Mouse (Mus musculus) E14TG2a.4 (cell line): Measurements from ENCODE around the gene Rnf180.

Experiments used
- H3K27me3 ChIP-seq: 2 replicates; pipeline ENCODE4 v1.6.1; 2014; ENCODE audit warnings: low read length, control low read depth; ENCODE audit not compliant: insufficient read depth
- H3K36me3 ChIP-seq: 2 replicates; pipeline ENCODE4 v1.6.1; 2014; ENCODE audit warnings: low read length, control low read depth; ENCODE audit not compliant: insufficient read depth
- H3K4me1 ChIP-seq: replicated peaks from 2 replicates; pipeline ENCODE4 v1.6.1; 2014; ENCODE audit warnings: low read depth, low read length, control low read depth
- H3K4me3 ChIP-seq: replicated peaks from 2 replicates; pipeline ENCODE4 v1.5.1; 2014; ENCODE audit warnings: mild to moderate bottlenecking, low read length
- H3K9me3 ChIP-seq: 2 replicates; pipeline ENCODE4 v1.6.1; 2014; ENCODE audit warnings: low read length, control low read depth
- CTCF ChIP-seq: conservative IDR thresholded peaks from 2 replicates; pipeline ENCODE4 v1.5.1; 2014; ENCODE audit warnings: low read length
- NANOG ChIP-seq: IDR thresholded peaks from 2 replicates; pipeline ENCODE4 v1.6.1; 2014; ENCODE audit warnings: borderline replicate concordance, low read length, mixed read lengths
- POU5F1 ChIP-seq: IDR thresholded peaks from 2 replicates; pipeline ENCODE4 v1.6.1; 2014; ENCODE audit warnings: low read length, borderline replicate concordance

Gene Rnf180

GRCm38 (mm10) chr13:105165441-105165840 is 129.2 kb downstream of the Rnf180 start:
- H3K27me3 ChIP-seq = no peaks in the 10 kb centered on the region
- H3K9me3 ChIP-seq = no peaks in the 10 kb centered on the region
- H3K36me3 ChIP-seq = no peaks in the 10 kb centered on the region
- H3K4me3 ChIP-seq = no peak overlapping the region
- H3K4me1 ChIP-seq = no peaks in the 10 kb centered on the region
- TF ChIP-seq CTCF (no peak), POU5F1 (no peak), NANOG (no peak)

GRCm38 (mm10) chr13:105153955-105154354 is 140.7 kb downstream of the Rnf180 start:
- Histone ChIP-seq H3K36me3 (no peaks in the 10 kb centered on the region), H3K27me3 (no peaks in the 10 kb centered on the region)
- no peak for TF ChIP-seq NANOG
- peak; percentile 77 for TF ChIP-seq CTCF

GRCm38 (mm10) chr13:105150006-105150405 is 144.6 kb downstream of the Rnf180 start:
- Histone ChIP-seq H3K36me3 (no peaks in the 10 kb centered on the region), H3K4me1 (no peaks in the 10 kb centered on the region), H3K27me3 (no peaks in the 10 kb centered on the region), H3K4me3 (no peak overlapping the region), H3K9me3 (no peaks in the 10 kb centered on the region)
- TF ChIP-seq CTCF (no peak), NANOG (no peak), POU5F1 (no peak)

More at GRCm38 (mm10) chr13:105153955-105154354, 140.7 kb downstream of the Rnf180 start:
- H3K4me3 ChIP-seq = no peak overlapping the region
- no peaks in the 10 kb centered on the region for H3K4me1 ChIP-seq
- no peaks in the 10 kb centered on the region for H3K9me3 ChIP-seq

- Histone ChIP-seq H3K4me3 (no peak overlapping the region), H3K27me3 (no peaks in the 10 kb centered on the region), H3K4me1 (no peaks in the 10 kb centered on the region), H3K36me3 (no peaks in the 10 kb centered on the region), H3K9me3 (no peaks in the 10 kb centered on the region)
- TF ChIP-seq POU5F1 (no peak), NANOG (no peak), CTCF (no peak)
These were observed 146.7 kb downstream of the Rnf180 start for GRCm38 (mm10) chr13:105147795-105148418.

GRCm38 (mm10) chr13:105146827-105147226 is 147.8 kb downstream of the Rnf180 start:
- Histone ChIP-seq H3K27me3 (no peaks in the 10 kb centered on the region), H3K4me1 (no peaks in the 10 kb centered on the region), H3K36me3 (no peaks in the 10 kb centered on the region), H3K4me3 (no peak overlapping the region), H3K9me3 (no peaks in the 10 kb centered on the region)
- TF ChIP-seq NANOG (no peak), POU5F1 (no peak), CTCF (no peak)

- no peaks in the 10 kb centered on the region for H3K27me3 ChIP-seq
- H3K4me3 ChIP-seq = no peak overlapping the region
- H3K9me3 ChIP-seq = no peaks in the 10 kb centered on the region
- TF ChIP-seq NANOG (no peak), POU5F1 (no peak), CTCF (no peak)
- H3K4me1 ChIP-seq = no peaks in the 10 kb centered on the region
- no peaks in the 10 kb centered on the region for H3K36me3 ChIP-seq
These were observed 154.7 kb downstream of the Rnf180 start for GRCm38 (mm10) chr13:105139881-105140280.

- no peaks in the 10 kb centered on the region for H3K9me3 ChIP-seq
- H3K27me3 ChIP-seq = no peaks in the 10 kb centered on the region
- no peak for TF ChIP-seq CTCF
- no peak for TF ChIP-seq NANOG
- no peak overlapping the region for H3K4me3 ChIP-seq
- H3K4me1 ChIP-seq = no peaks in the 10 kb centered on the region
- H3K36me3 ChIP-seq = no peaks in the 10 kb centered on the region
These were observed 160.2 kb downstream of the Rnf180 start for GRCm38 (mm10) chr13:105134397-105134796.

GRCm38 (mm10) chr13:105132776-105133175 is 161.8 kb downstream of the Rnf180 start:
- H3K4me1 ChIP-seq = no peaks in the 10 kb centered on the region
- TF ChIP-seq CTCF (no peak), NANOG (no peak), POU5F1 (no peak)
- no peaks in the 10 kb centered on the region for H3K27me3 ChIP-seq
- H3K9me3 ChIP-seq = peaks cover 5% of the 10 kb centered on the region; the same call in 1 of the 2 replicates
- no peak overlapping the region for H3K4me3 ChIP-seq
- no peaks in the 10 kb centered on the region for H3K36me3 ChIP-seq

GRCm38 (mm10) chr13:105132370-105132769 is 162.2 kb downstream of the Rnf180 start:
- H3K9me3 ChIP-seq = peaks cover 5% of the 10 kb centered on the region; the same call in 1 of the 2 replicates
- H3K4me1 ChIP-seq = no peaks in the 10 kb centered on the region
- no peaks in the 10 kb centered on the region for H3K36me3 ChIP-seq
- no peak overlapping the region for H3K4me3 ChIP-seq
- no peaks in the 10 kb centered on the region for H3K27me3 ChIP-seq
- no peak for TF ChIP-seq CTCF
